Mouse (Mus musculus): ENCODE measurements at regions not wholly inside any gene's neighbourhood (a gene's known extent, or its start where the extent isn't known, plus 50 kb on each side); places are given as distances from the start of the nearest gene placed in this dataset.

GRCm38 (mm10) chr2:116718637-116719036 is 159.9 kb upstream of the Tmco5 start:
- TF ChIP-seq CTCF (IDR thresholded peaks at IDR 0.05; ENCODE audit: borderline replicate concordance, extremely low read depth, insufficient read depth, insufficient read length) = no peak
- TF ChIP-seq POLR2A (IDR thresholded peaks at IDR 0.05; ENCODE audit: borderline replicate concordance, extremely low read depth, insufficient read depth, insufficient read length, poor library complexity, severe bottlenecking) = no peak

Measured in brain, embryonic 14.5 days (tissue).